Mouse (Mus musculus): ENCODE results near the gene Ralgps2. TPM values are rescaled to one million over a fixed set of nuclear protein-coding genes. Genes with fewer than 3 reads are reported as not detected.
A peak's percentile ranks its signal among the peaks of the same experiment; 100 is the strongest.

Gene Ralgps2
- total and polyA plus RNA-seq, 2 experiments from 2014 or later: 68.8 to 70.4 TPM

- Histone ChIP-seq H3K27me3 (ENCODE audit: insufficient read depth, low read length) (no peaks in the 10 kb centered on the region), H3K4me1 (ENCODE audit: insufficient read depth, low read length) (no peaks in the 10 kb centered on the region), H3K36me3 (ENCODE audit: insufficient read depth, low read length) (no peaks in the 10 kb centered on the region), H3K27ac (ENCODE audit: low read depth, low read length) (no peak overlapping the region), H3K4me2 (ENCODE audit: low read depth, low read length, poor library complexity, severe bottlenecking) (no peak overlapping the region), H3K9ac (replicated peaks; ENCODE audit: low read length, poor library complexity, severe bottlenecking) (no peak overlapping the region), H3K9me3 (ENCODE audit: low read length) (no peaks in the 10 kb centered on the region), H3K4me3 (ENCODE audit: low read depth, low read length) (no peak overlapping the region)
- no peak for TF ChIP-seq CTCF (IDR thresholded peaks at IDR 0.05)
- no peak for DNase-seq (ENCODE audit: low spot score)
- no peak for ATAC-seq (ENCODE audit: low FRiP score)
- WGBS: 96% methylated on average over 3 of the region's 3 CpGs
Measured at GRCm38 (mm10) chr1:156765311-156765710, 174.1 kb downstream of the Ralgps2 start.

GRCm38 (mm10) chr1:156764584-156764983 lies 174.8 kb downstream of the Ralgps2 start:
- 68% methylated on average over 6 of the region's 6 CpGs for WGBS
- peak; percentile 41; the same call in 1 of the 2 replicates for TF ChIP-seq CTCF (IDR thresholded peaks at IDR 0.05)
- Histone ChIP-seq H3K4me3 (ENCODE audit: low read depth, low read length) (no peak overlapping the region), H3K4me1 (ENCODE audit: insufficient read depth, low read length) (no peaks in the 10 kb centered on the region), H3K9me3 (ENCODE audit: low read length) (no peaks in the 10 kb centered on the region), H3K4me2 (ENCODE audit: low read depth, low read length, poor library complexity, severe bottlenecking) (no peak overlapping the region), H3K36me3 (ENCODE audit: insufficient read depth, low read length) (no peaks in the 10 kb centered on the region), H3K27me3 (ENCODE audit: insufficient read depth, low read length) (no peaks in the 10 kb centered on the region), H3K27ac (ENCODE audit: low read depth, low read length) (no peak overlapping the region), H3K9ac (replicated peaks; ENCODE audit: low read length, poor library complexity, severe bottlenecking) (no peak overlapping the region)
- DNase-seq (ENCODE audit: low spot score) (no peak), ATAC-seq (ENCODE audit: low FRiP score) (no peak)

- Histone ChIP-seq H3K4me2 (ENCODE audit: low read depth, low read length, poor library complexity, severe bottlenecking) (no peak overlapping the region), H3K9ac (replicated peaks; ENCODE audit: low read length, poor library complexity, severe bottlenecking) (no peak overlapping the region), H3K4me3 (ENCODE audit: low read depth, low read length) (no peak overlapping the region), H3K4me1 (ENCODE audit: insufficient read depth, low read length) (no peaks in the 10 kb centered on the region), H3K9me3 (ENCODE audit: low read length) (no peaks in the 10 kb centered on the region), H3K36me3 (ENCODE audit: insufficient read depth, low read length) (no peaks in the 10 kb centered on the region), H3K27ac (ENCODE audit: low read depth, low read length) (no peak overlapping the region), H3K27me3 (ENCODE audit: insufficient read depth, low read length) (no peaks in the 10 kb centered on the region)
- WGBS: 95% methylated on average over 6 of the region's 6 CpGs
- no peak for TF ChIP-seq CTCF (IDR thresholded peaks at IDR 0.05)
- ATAC-seq (ENCODE audit: low FRiP score) (no peak), DNase-seq (ENCODE audit: low spot score) (no peak)
Measured at GRCm38 (mm10) chr1:156763280-156763679, 176.1 kb downstream of the Ralgps2 start.

- no peak for DNase-seq (ENCODE audit: low spot score)
- 60% methylated on average over 10 of the region's 10 CpGs for WGBS
- H3K4me1 ChIP-seq (ENCODE audit: insufficient read depth, low read length): no peaks in the 10 kb centered on the region
- H3K9me3 ChIP-seq (ENCODE audit: low read length): no peaks in the 10 kb centered on the region
- no peak overlapping the region for H3K4me2 ChIP-seq (ENCODE audit: low read depth, low read length, poor library complexity, severe bottlenecking)
- TF ChIP-seq CTCF (IDR thresholded peaks at IDR 0.05): no peak
- no peak overlapping the region for H3K27ac ChIP-seq (ENCODE audit: low read depth, low read length)
- H3K27me3 ChIP-seq (ENCODE audit: insufficient read depth, low read length): no peaks in the 10 kb centered on the region
- H3K4me3 ChIP-seq (ENCODE audit: low read depth, low read length): no peak overlapping the region
- ATAC-seq (ENCODE audit: low FRiP score): no peak
- H3K36me3 ChIP-seq (ENCODE audit: insufficient read depth, low read length): no peaks in the 10 kb centered on the region
- H3K9ac ChIP-seq (replicated peaks; ENCODE audit: low read length, poor library complexity, severe bottlenecking): no peak overlapping the region
Measured at GRCm38 (mm10) chr1:156761430-156761801, 178.0 kb downstream of the Ralgps2 start.

- H3K4me3 ChIP-seq (ENCODE audit: low read depth, low read length): no peak overlapping the region
- H3K36me3 ChIP-seq (ENCODE audit: insufficient read depth, low read length): no peaks in the 10 kb centered on the region
- H3K4me2 ChIP-seq (ENCODE audit: low read depth, low read length, poor library complexity, severe bottlenecking): no peak overlapping the region
- H3K27ac ChIP-seq (ENCODE audit: low read depth, low read length): no peak overlapping the region
- no peak for TF ChIP-seq CTCF (IDR thresholded peaks at IDR 0.05)
- WGBS: 54% methylated on average over 13 of the region's 13 CpGs
- H3K9ac ChIP-seq (replicated peaks; ENCODE audit: low read length, poor library complexity, severe bottlenecking): no peak overlapping the region
- H3K4me1 ChIP-seq (ENCODE audit: insufficient read depth, low read length): no peaks in the 10 kb centered on the region
- ATAC-seq (ENCODE audit: low FRiP score) (no peak), DNase-seq (ENCODE audit: low spot score) (no peak)
- H3K9me3 ChIP-seq (ENCODE audit: low read length): no peaks in the 10 kb centered on the region
- no peaks in the 10 kb centered on the region for H3K27me3 ChIP-seq (ENCODE audit: insufficient read depth, low read length)
Measured at GRCm38 (mm10) chr1:156760549-156761429, 178.6 kb downstream of the Ralgps2 start.

- DNase-seq (ENCODE audit: low spot score): no peak
- WGBS: 37% methylated on average over 4 of the region's 4 CpGs
- no peak overlapping the region for H3K9ac ChIP-seq (replicated peaks; ENCODE audit: low read length, poor library complexity, severe bottlenecking)
- H3K4me1 ChIP-seq (ENCODE audit: insufficient read depth, low read length): peaks cover 9% of the 10 kb centered on the region
- H3K36me3 ChIP-seq (ENCODE audit: insufficient read depth, low read length): no peaks in the 10 kb centered on the region
- no peaks in the 10 kb centered on the region for H3K9me3 ChIP-seq (ENCODE audit: low read length)
- no peaks in the 10 kb centered on the region for H3K27me3 ChIP-seq (ENCODE audit: insufficient read depth, low read length)
- TF ChIP-seq CTCF (IDR thresholded peaks at IDR 0.05): no peak
- ATAC-seq (ENCODE audit: low FRiP score): no peak
- no peak overlapping the region for H3K4me2 ChIP-seq (ENCODE audit: low read depth, low read length, poor library complexity, severe bottlenecking)
- H3K27ac ChIP-seq (ENCODE audit: low read depth, low read length): no peak overlapping the region
- no peak overlapping the region for H3K4me3 ChIP-seq (ENCODE audit: low read depth, low read length)
Measured at GRCm38 (mm10) chr1:156758326-156758725, 181.1 kb downstream of the Ralgps2 start.

Data from midbrain, postnatal 0 days (tissue).